Mouse (Mus musculus): Measurements from ENCODE around the gene Ccdc149. TPM values are rescaled to one million over a fixed set of nuclear protein-coding genes. Genes with fewer than 3 reads are reported as not detected.
A peak's percentile ranks its signal among the peaks of the same experiment; 100 is the strongest.

Ccdc149 gene
- polyA plus RNA-seq, 1 experiment from 2014 or later, result 2.5 TPM

GRCm38 (mm10) chr5:52476292-52476701 lies 5.0 kb upstream of the Ccdc149 start:
- Histone ChIP-seq H3K9me3 (peaks cover 10% of the 10 kb centered on the region), H3K4me3 (peak overlapping the region; percentile 58), H3K4me1 (replicated peaks) (peaks cover 25% of the 10 kb centered on the region), H3K36me3 (no peaks in the 10 kb centered on the region), H3K27ac (peak overlapping the region; percentile 84), H3K27me3 (ENCODE audit: insufficient read depth, poor library complexity, severe bottlenecking) (peaks cover 19% of the 10 kb centered on the region)
- under 1% methylated on average over 23 of the region's 23 CpGs for WGBS
- DNase-seq (ENCODE audit: low spot score), result peak; percentile 85

GRCm38 (mm10) chr5:52473988-52474387 lies 2.7 kb upstream of the Ccdc149 start:
- Histone ChIP-seq H3K27me3 (ENCODE audit: insufficient read depth, poor library complexity, severe bottlenecking) (peaks cover 28% of the 10 kb centered on the region), H3K4me3 (no peak overlapping the region), H3K27ac (no peak overlapping the region), H3K4me1 (replicated peaks) (peaks cover 35% of the 10 kb centered on the region), H3K36me3 (no peaks in the 10 kb centered on the region), H3K9me3 (peaks cover 8% of the 10 kb centered on the region)
- no peak for DNase-seq (ENCODE audit: low spot score)
- 91% methylated on average over 7 of the region's 7 CpGs for WGBS

GRCm38 (mm10) chr5:52470551-52470950 lies 770 bp downstream of the Ccdc149 start:
- 53% methylated on average over 5 of the region's 5 CpGs for WGBS
- Histone ChIP-seq H3K27ac (peak overlapping the region; percentile 91; the same call in 1 of the 2 replicates), H3K4me1 (replicated peaks) (peaks cover 15% of the 10 kb centered on the region), H3K4me3 (peak overlapping the region; percentile 81), H3K27me3 (ENCODE audit: insufficient read depth, poor library complexity, severe bottlenecking) (peaks cover 28% of the 10 kb centered on the region), H3K36me3 (no peaks in the 10 kb centered on the region), H3K9me3 (peaks cover 2% of the 10 kb centered on the region; the same call in 1 of the 2 replicates)
- no peak for DNase-seq (ENCODE audit: low spot score)

GRCm38 (mm10) chr5:52467841-52468240 lies 3.5 kb downstream of the Ccdc149 start:
- peaks cover 10% of the 10 kb centered on the region for H3K9me3 ChIP-seq
- WGBS, result 91% methylated on average over 3 of the region's 3 CpGs
- no peaks in the 10 kb centered on the region for H3K36me3 ChIP-seq
- peaks cover 22% of the 10 kb centered on the region for H3K27me3 ChIP-seq (ENCODE audit: insufficient read depth, poor library complexity, severe bottlenecking)
- peaks cover 15% of the 10 kb centered on the region for H3K4me1 ChIP-seq (replicated peaks)
- DNase-seq (ENCODE audit: low spot score), result no peak
- H3K27ac ChIP-seq, result no peak overlapping the region
- no peak overlapping the region for H3K4me3 ChIP-seq

- 87% methylated on average over 2 of the region's 2 CpGs for WGBS
Measured at GRCm38 (mm10) chr5:52462447-52462846, 8.9 kb downstream of the Ccdc149 start.

GRCm38 (mm10) chr5:52461434-52462124 lies 9.7 kb downstream of the Ccdc149 start:
- no peak overlapping the region for H3K27ac ChIP-seq
- DNase-seq (ENCODE audit: low spot score), result no peak
- no peaks in the 10 kb centered on the region for H3K4me1 ChIP-seq (replicated peaks)
- H3K9me3 ChIP-seq, result peaks cover 10% of the 10 kb centered on the region
- no peaks in the 10 kb centered on the region for H3K27me3 ChIP-seq (ENCODE audit: insufficient read depth, poor library complexity, severe bottlenecking)
- H3K36me3 ChIP-seq, result no peaks in the 10 kb centered on the region
- WGBS, result 74% methylated on average over 6 of the region's 6 CpGs
- no peak overlapping the region for H3K4me3 ChIP-seq

More at GRCm38 (mm10) chr5:52462447-52462846, 8.9 kb downstream of the Ccdc149 start:
- no peaks in the 10 kb centered on the region for H3K36me3 ChIP-seq
- DNase-seq (ENCODE audit: low spot score), result no peak
- H3K4me3 ChIP-seq, result no peak overlapping the region
- H3K27ac ChIP-seq, result no peak overlapping the region
- peaks cover 10% of the 10 kb centered on the region for H3K9me3 ChIP-seq
- no peaks in the 10 kb centered on the region for H3K27me3 ChIP-seq (ENCODE audit: insufficient read depth, poor library complexity, severe bottlenecking)
- H3K4me1 ChIP-seq (replicated peaks), result no peaks in the 10 kb centered on the region

GRCm38 (mm10) chr5:52459308-52459707 lies 12.0 kb downstream of the Ccdc149 start:
- H3K4me3 ChIP-seq, result no peak overlapping the region
- no peaks in the 10 kb centered on the region for H3K36me3 ChIP-seq
- H3K27me3 ChIP-seq (ENCODE audit: insufficient read depth, poor library complexity, severe bottlenecking), result no peaks in the 10 kb centered on the region
- WGBS, result 87% methylated on average over 4 of the region's 4 CpGs
- DNase-seq (ENCODE audit: low spot score), result no peak
- no peaks in the 10 kb centered on the region for H3K4me1 ChIP-seq (replicated peaks)
- no peaks in the 10 kb centered on the region for H3K9me3 ChIP-seq
- no peak overlapping the region for H3K27ac ChIP-seq

GRCm38 (mm10) chr5:52457154-52457553 lies 14.2 kb downstream of the Ccdc149 start:
- Histone ChIP-seq H3K36me3 (no peaks in the 10 kb centered on the region), H3K4me3 (no peak overlapping the region), H3K9me3 (no peaks in the 10 kb centered on the region), H3K27me3 (ENCODE audit: insufficient read depth, poor library complexity, severe bottlenecking) (no peaks in the 10 kb centered on the region), H3K4me1 (replicated peaks) (no peaks in the 10 kb centered on the region), H3K27ac (no peak overlapping the region)
- no peak for DNase-seq (ENCODE audit: low spot score)
- 74% methylated on average over 6 of the region's 6 CpGs for WGBS

- WGBS, result 83% methylated on average over 9 of the region's 9 CpGs
- no peak overlapping the region for H3K27ac ChIP-seq
- no peak overlapping the region for H3K4me3 ChIP-seq
- H3K36me3 ChIP-seq, result no peaks in the 10 kb centered on the region
- DNase-seq (ENCODE audit: low spot score), result no peak
- H3K27me3 ChIP-seq (ENCODE audit: insufficient read depth, poor library complexity, severe bottlenecking), result no peaks in the 10 kb centered on the region
- H3K9me3 ChIP-seq, result no peaks in the 10 kb centered on the region
- H3K4me1 ChIP-seq (replicated peaks), result no peaks in the 10 kb centered on the region
Measured at GRCm38 (mm10) chr5:52450821-52451220, 20.5 kb downstream of the Ccdc149 start.

GRCm38 (mm10) chr5:52449187-52449586 lies 22.1 kb downstream of the Ccdc149 start:
- Histone ChIP-seq H3K27me3 (ENCODE audit: insufficient read depth, poor library complexity, severe bottlenecking) (no peaks in the 10 kb centered on the region), H3K9me3 (no peaks in the 10 kb centered on the region)
- WGBS, result 82% methylated on average over 8 of the region's 8 CpGs

GRCm38 (mm10) chr5:52440278-52440677 lies 31.0 kb downstream of the Ccdc149 start:
- Histone ChIP-seq H3K36me3 (no peaks in the 10 kb centered on the region), H3K4me1 (replicated peaks) (no peaks in the 10 kb centered on the region), H3K27ac (no peak overlapping the region), H3K9me3 (peaks cover 15% of the 10 kb centered on the region; the same call in 1 of the 2 replicates), H3K27me3 (ENCODE audit: insufficient read depth, poor library complexity, severe bottlenecking) (no peaks in the 10 kb centered on the region), H3K4me3 (no peak overlapping the region)
- DNase-seq (ENCODE audit: low spot score), result no peak
- 86% methylated on average over 11 of the region's 11 CpGs for WGBS

More at GRCm38 (mm10) chr5:52449187-52449586, 22.1 kb downstream of the Ccdc149 start:
- Histone ChIP-seq H3K4me3 (no peak overlapping the region), H3K27ac (no peak overlapping the region), H3K36me3 (no peaks in the 10 kb centered on the region), H3K4me1 (replicated peaks) (no peaks in the 10 kb centered on the region)
- no peak for DNase-seq (ENCODE audit: low spot score)

- H3K4me3 ChIP-seq, result no peak overlapping the region
- no peaks in the 10 kb centered on the region for H3K36me3 ChIP-seq
- WGBS, result 87% methylated on average over 7 of the region's 7 CpGs
- no peak overlapping the region for H3K27ac ChIP-seq
- peaks cover 12% of the 10 kb centered on the region; the same call in 1 of the 2 replicates for H3K9me3 ChIP-seq
- DNase-seq (ENCODE audit: low spot score), result no peak
- no peaks in the 10 kb centered on the region for H3K4me1 ChIP-seq (replicated peaks)
- no peaks in the 10 kb centered on the region for H3K27me3 ChIP-seq (ENCODE audit: insufficient read depth, poor library complexity, severe bottlenecking)
Measured at GRCm38 (mm10) chr5:52438946-52439345, 32.4 kb downstream of the Ccdc149 start.

- Histone ChIP-seq H3K9me3 (no peaks in the 10 kb centered on the region), H3K36me3 (no peaks in the 10 kb centered on the region), H3K4me3 (no peak overlapping the region), H3K27me3 (ENCODE audit: insufficient read depth, poor library complexity, severe bottlenecking) (no peaks in the 10 kb centered on the region), H3K27ac (no peak overlapping the region), H3K4me1 (replicated peaks) (no peaks in the 10 kb centered on the region)
- 89% methylated on average over 6 of the region's 6 CpGs for WGBS
- DNase-seq (ENCODE audit: low spot score), result no peak
Measured at GRCm38 (mm10) chr5:52435533-52435932, 35.8 kb downstream of the Ccdc149 start.

Measured in hindbrain, embryonic 10.5 days (tissue).